Mouse (Mus musculus) heart, embryonic 16.5 days (tissue): ENCODE results near the gene Gramd1a. TPM values are rescaled to one million over a fixed set of nuclear protein-coding genes. Genes with fewer than 3 reads are reported as not detected.

Experiments used
- ATAC-seq: fragments of 200-750 bp; cut with Nextera tagmentation; replicated peaks from 2 replicates; pipeline ENCODE4 v1.8.0; 2017; ENCODE audit warnings: moderate number of reproducible peaks; ENCODE audit not compliant: insufficient read depth, low FRiP score; ENCODE audit errors: extremely low read depth
- H3K27ac ChIP-seq: fragments of 300-500 bp; sonication (generic); 2 replicates; pipeline ENCODE4 v1.5.1; 2014; ENCODE audit warnings: mild to moderate bottlenecking, low read length, control low read depth, moderate library complexity
- H3K27me3 ChIP-seq: fragments of 300-500 bp; sonication (generic); 2 replicates; pipeline ENCODE4 v1.6.1; 2014; ENCODE audit warnings: low read length, mixed read lengths; ENCODE audit not compliant: control insufficient read depth, insufficient read depth
- H3K36me3 ChIP-seq: fragments of 300-500 bp; sonication (generic); 2 replicates; pipeline ENCODE4 v1.6.1; 2014; ENCODE audit not compliant: control insufficient read depth, insufficient read depth
- H3K4me1 ChIP-seq: fragments of 300-500 bp; sonication (generic); 2 replicates; pipeline ENCODE4 v1.6.1; 2014; ENCODE audit warnings: low read length, mixed read lengths; ENCODE audit not compliant: control insufficient read depth, insufficient read depth
- H3K4me2 ChIP-seq: fragments of 300-500 bp; sonication (generic); 2 replicates; pipeline ENCODE4 v1.6.1; 2014; ENCODE audit warnings: low read depth, mild to moderate bottlenecking, control low read depth, low read length
- H3K4me3 ChIP-seq: fragments of 300-500 bp; sonication (generic); 2 replicates; pipeline ENCODE4 v1.5.1; 2014; ENCODE audit warnings: mild to moderate bottlenecking, control low read depth, low read length
- H3K9ac ChIP-seq: fragments of 300-500 bp; sonication (generic); 2 replicates; pipeline ENCODE4 v1.6.1; 2014; ENCODE audit warnings: low read length, control low read depth
- H3K9me3 ChIP-seq: fragments of 300-500 bp; sonication (generic); replicated peaks from 2 replicates; pipeline ENCODE4 v1.6.1; 2016; ENCODE audit warnings: low read length; ENCODE audit not compliant: control insufficient read depth
- WGBS: fragments of 180-500 bp; shearing (Covaris S2); extraction: QIAGEN DNeasy Blood & Tissue Kit; methylation state at CpG from one replicate; pipeline ENCODE4 v1.1.7; 2014; 5-methylcytosine and 5-hydroxymethylcytosine counted together
- polyA plus RNA-seq: library from polyadenylated mRNA; unstranded; fragments of >200 nt; fragmentation: Nextera tagmentation; extraction: Ambion mirVana; gene quantifications from 2 replicates; pipeline ENCODE4 v1.2.1, GENCODE M21; 2015

Gramd1a gene
- polyA plus RNA-seq, 1 experiment from 2014 or later = 53.1 TPM

DNA sequence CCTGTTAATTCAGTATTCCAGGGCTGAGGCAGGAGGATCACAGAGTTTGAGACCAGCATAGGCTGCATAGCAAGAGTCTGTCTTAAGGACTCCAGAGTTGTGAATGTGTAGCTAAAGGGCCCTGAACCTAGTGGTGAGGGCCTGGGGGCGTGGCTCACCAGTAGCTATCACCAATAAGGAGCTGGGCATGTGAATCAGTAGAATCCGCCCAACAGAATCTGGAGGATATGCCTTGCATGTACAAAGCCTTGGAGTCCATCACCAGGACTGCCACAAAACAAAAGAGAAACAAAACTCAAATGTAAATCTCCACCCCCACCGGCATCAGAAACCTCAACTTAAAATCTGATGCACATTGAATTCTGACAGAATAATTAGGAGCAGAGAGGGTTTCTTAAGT, 7.6 kb downstream of the Gramd1a start:
- Histone ChIP-seq H3K9me3 (no peaks in the 10 kb centered on the region), H3K36me3 (peaks cover 7% of the 10 kb centered on the region), H3K4me2 (peak overlapping the region; percentile 71; the same call in 1 of the 2 replicates), H3K4me1 (peaks cover 32% of the 10 kb centered on the region), H3K27me3 (no peaks in the 10 kb centered on the region), H3K9ac (peak overlapping the region; percentile 51; the same call in 1 of the 2 replicates), H3K4me3 (no peak overlapping the region), H3K27ac (peak overlapping the region; percentile 63; the same call in 1 of the 2 replicates)
- no peak for ATAC-seq
- 76% methylated on average over 3 of the region's 3 CpGs for WGBS

DNA sequence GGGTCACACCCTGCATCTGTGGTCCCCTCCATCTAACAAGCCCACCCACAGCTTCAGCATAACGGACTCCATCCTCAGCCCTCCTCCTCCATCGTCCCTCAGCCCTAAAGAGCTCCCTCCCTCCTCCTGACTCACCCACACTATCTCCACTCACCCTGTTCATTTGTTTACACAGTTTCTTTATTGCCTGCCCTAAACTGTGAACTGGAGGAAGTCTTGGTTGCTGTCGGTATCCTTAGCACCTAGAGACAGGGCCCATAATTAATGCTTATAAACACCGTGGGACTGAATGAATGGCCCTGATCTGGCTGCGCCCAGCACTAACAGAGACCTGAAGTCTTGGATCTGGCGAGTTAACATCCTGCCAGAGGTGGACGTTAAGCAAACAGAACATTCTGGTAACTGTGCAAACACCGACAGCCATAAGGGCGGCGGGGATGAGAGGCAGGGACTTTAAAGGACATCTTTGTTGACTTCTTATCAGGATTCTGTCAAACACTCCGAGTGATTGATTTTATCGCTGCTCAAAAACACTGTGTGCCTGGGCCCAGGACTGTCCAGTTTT, 10.0 kb downstream of the Gramd1a start:
- Histone ChIP-seq H3K4me1 (peaks cover 25% of the 10 kb centered on the region), H3K9me3 (no peaks in the 10 kb centered on the region), H3K27ac (no peak overlapping the region), H3K36me3 (peaks cover 29% of the 10 kb centered on the region), H3K27me3 (no peaks in the 10 kb centered on the region), H3K4me3 (no peak overlapping the region), H3K9ac (no peak overlapping the region), H3K4me2 (no peak overlapping the region)
- no peak for ATAC-seq
- WGBS = 44% methylated on average over 12 of the region's 12 CpGs

DNA sequence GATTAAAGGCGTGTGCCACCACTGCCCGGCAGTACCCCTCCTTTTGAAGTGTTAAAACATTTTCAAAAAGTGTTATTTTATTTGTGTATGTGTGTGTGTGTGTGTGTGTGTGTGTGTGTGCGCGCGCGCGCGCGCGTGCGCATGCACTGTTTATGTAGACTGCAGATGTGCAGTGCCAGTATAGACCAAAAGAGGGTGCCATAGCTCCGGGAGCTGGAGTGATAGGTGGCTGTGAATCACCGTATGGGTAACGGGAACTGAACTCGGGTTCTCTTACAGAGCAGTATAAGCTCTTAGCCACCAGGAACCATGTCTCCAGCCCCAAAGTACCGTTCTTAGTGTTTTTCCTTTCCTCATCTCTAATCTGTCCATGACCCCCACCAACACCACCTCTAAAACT, 10.8 kb downstream of the Gramd1a start:
- Histone ChIP-seq H3K4me2 (no peak overlapping the region), H3K4me3 (no peak overlapping the region), H3K27ac (no peak overlapping the region), H3K36me3 (peaks cover 32% of the 10 kb centered on the region), H3K27me3 (no peaks in the 10 kb centered on the region), H3K9me3 (no peaks in the 10 kb centered on the region), H3K4me1 (peaks cover 30% of the 10 kb centered on the region), H3K9ac (no peak overlapping the region)
- ATAC-seq = no peak
- 97% methylated on average over 16 of the region's 16 CpGs for WGBS

DNA sequence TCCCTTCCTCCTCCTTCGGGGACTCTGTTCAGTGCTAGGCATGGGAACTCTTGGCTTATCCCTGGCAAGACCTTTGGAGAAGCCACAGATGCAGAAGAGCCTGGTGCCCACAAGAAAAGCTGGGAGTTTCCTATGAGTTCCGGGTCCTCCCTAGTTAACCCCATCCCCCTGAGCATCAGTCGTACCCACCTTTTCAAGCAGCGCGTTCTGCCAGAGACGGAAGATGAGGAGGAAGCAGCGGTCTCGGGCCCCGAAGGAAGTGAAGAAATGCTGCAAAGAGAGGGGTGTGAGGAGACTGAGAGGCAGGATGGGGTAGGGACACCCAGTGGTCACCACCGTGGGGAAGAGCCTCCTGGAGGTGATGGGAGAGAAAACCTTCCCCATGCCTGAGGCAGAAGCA, 14.8 kb downstream of the Gramd1a start:
- Histone ChIP-seq H3K27ac (no peak overlapping the region), H3K4me2 (no peak overlapping the region), H3K9me3 (no peaks in the 10 kb centered on the region), H3K27me3 (no peaks in the 10 kb centered on the region), H3K4me3 (no peak overlapping the region), H3K9ac (no peak overlapping the region), H3K36me3 (peaks cover 67% of the 10 kb centered on the region), H3K4me1 (peaks cover 7% of the 10 kb centered on the region)
- no peak for ATAC-seq
- 90% methylated on average over 10 of the region's 10 CpGs for WGBS

DNA sequence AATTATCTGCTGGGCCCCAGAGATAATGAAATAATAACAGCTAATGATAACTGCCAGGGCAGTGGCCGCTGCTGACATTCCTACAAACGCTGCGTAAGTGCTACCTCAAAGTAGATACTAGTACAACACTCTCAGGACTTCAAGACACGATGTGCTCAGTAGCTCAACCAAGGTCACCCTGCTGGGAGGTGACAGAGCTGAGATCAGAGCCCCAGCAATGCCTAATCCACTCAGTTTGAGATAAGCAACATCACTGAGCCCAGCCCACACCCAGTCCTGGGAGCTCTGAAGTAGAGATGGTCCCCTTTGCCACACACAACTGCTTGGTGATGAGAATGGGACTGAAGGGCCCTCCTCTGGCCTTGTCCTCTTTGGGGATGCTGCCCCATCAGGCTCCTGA, 15.4 kb downstream of the Gramd1a start:
- peaks cover 7% of the 10 kb centered on the region for H3K4me1 ChIP-seq
- ATAC-seq = peak; percentile 62
- H3K4me3 ChIP-seq = no peak overlapping the region
- H3K9ac ChIP-seq = no peak overlapping the region
- H3K9me3 ChIP-seq = no peaks in the 10 kb centered on the region
- H3K4me2 ChIP-seq = no peak overlapping the region
- H3K27ac ChIP-seq = peak overlapping the region; percentile 66
- peaks cover 73% of the 10 kb centered on the region for H3K36me3 ChIP-seq
- WGBS = 38% methylated on average over 4 of the region's 4 CpGs
- no peaks in the 10 kb centered on the region for H3K27me3 ChIP-seq

DNA sequence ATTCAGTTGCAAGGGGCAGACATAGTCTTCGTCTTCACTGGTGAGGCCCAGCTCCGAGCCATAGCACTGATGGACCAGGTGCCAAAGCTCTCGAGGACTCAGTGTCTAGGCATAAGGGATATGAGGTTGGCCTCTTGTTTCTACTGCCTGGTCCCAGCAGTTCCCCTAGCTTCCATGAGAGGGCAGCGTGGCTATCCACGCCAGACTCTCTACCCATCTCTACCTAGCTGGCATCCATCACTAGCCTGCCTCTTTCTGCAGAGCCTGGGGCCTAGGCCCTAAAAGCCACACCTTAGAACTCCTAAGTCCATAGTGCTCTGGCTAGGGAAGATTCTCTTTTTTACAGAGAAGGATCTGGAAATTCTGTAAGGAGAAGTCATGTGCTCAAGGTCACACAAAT, 15.9 kb downstream of the Gramd1a start:
- H3K36me3 ChIP-seq = peaks cover 79% of the 10 kb centered on the region
- peak; percentile 67 for ATAC-seq
- WGBS = 62% methylated on average over 5 of the region's 5 CpGs
- no peak overlapping the region for H3K4me2 ChIP-seq
- no peaks in the 10 kb centered on the region for H3K27me3 ChIP-seq
- H3K4me1 ChIP-seq = peaks cover 7% of the 10 kb centered on the region
- no peak overlapping the region for H3K9ac ChIP-seq
- peak overlapping the region; percentile 66 for H3K27ac ChIP-seq
- H3K4me3 ChIP-seq = no peak overlapping the region
- no peaks in the 10 kb centered on the region for H3K9me3 ChIP-seq

DNA sequence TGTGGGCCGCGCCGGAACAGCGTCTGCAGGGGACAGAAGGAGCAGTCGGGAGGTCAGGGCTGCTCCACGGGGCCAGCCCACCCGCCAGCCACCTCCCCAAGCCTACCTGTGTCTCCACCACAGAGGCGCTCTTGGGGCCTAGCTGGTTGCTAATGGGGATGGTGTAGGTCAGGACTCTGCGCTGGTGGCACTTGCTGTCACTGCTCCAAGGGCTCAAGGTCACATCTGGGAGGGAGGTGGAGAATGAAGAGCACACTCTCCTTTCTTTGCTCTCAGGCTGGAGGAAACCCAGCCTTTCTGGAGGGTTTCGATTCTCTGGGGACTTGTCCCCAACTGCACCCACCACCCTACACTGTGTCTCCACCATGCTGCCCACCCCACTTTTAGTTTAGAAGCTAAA, 20.0 kb downstream of the Gramd1a start:
- Histone ChIP-seq H3K4me1 (peaks cover 7% of the 10 kb centered on the region), H3K27me3 (no peaks in the 10 kb centered on the region), H3K9me3 (no peaks in the 10 kb centered on the region), H3K4me3 (no peak overlapping the region), H3K4me2 (no peak overlapping the region), H3K27ac (no peak overlapping the region), H3K36me3 (peaks cover 83% of the 10 kb centered on the region), H3K9ac (no peak overlapping the region)
- no peak for ATAC-seq
- 93% methylated on average over 10 of the region's 10 CpGs for WGBS

DNA sequence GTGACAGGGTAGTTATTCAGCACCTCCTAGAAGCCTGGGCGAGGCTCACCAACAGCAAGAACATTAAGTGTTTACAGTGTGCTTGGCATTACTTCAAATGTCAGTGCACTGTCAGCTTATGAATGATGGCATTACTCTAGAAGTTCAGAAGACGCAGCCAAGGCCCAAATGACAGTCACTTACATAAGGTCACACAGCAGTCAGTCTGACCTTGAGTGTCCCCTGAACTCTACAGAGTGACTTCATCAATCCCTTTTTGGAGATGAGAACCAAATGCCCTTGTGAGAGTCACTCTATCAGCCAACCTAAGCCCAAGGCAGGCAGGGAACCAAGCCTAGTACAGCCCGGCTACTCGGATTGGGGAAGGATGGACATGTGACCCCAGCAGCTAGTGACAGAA, 23.8 kb downstream of the Gramd1a start:
- H3K9me3 ChIP-seq = no peaks in the 10 kb centered on the region
- H3K27me3 ChIP-seq = peaks cover 2% of the 10 kb centered on the region
- no peak overlapping the region for H3K4me3 ChIP-seq
- no peak overlapping the region for H3K4me2 ChIP-seq
- peaks cover 75% of the 10 kb centered on the region for H3K36me3 ChIP-seq
- H3K4me1 ChIP-seq = peaks cover 7% of the 10 kb centered on the region
- no peak overlapping the region for H3K9ac ChIP-seq
- no peak for ATAC-seq
- WGBS = 82% methylated on average over 4 of the region's 4 CpGs
- H3K27ac ChIP-seq = no peak overlapping the region

DNA sequence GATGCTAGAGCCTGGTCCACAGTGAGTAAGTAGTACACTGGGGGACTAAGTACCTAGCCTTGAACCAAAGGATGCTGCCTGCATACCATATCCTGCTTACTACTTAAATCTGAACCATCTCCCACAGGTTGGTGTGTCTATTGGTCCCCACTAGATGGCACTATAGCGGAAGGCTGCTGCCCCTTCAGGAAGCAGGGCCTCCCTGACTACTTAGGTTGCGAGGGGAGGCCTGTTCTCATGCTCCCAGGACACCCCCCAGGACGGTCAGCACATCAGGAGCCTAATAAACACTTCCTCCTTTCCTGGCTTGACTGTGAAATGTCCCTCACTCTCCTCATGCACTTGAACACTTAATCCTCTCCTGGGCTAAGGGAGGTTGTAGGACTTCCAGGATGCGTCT, 24.9 kb downstream of the Gramd1a start:
- peaks cover 10% of the 10 kb centered on the region for H3K4me1 ChIP-seq
- ATAC-seq = 0 out of 2 replicates have a peak, but pooled peaks have one; percentile 25
- no peak overlapping the region for H3K4me3 ChIP-seq
- no peak overlapping the region for H3K9ac ChIP-seq
- no peaks in the 10 kb centered on the region for H3K9me3 ChIP-seq
- WGBS = 34% methylated on average over 4 of the region's 4 CpGs
- peaks cover 10% of the 10 kb centered on the region for H3K27me3 ChIP-seq
- no peak overlapping the region for H3K27ac ChIP-seq
- no peak overlapping the region for H3K4me2 ChIP-seq
- peaks cover 64% of the 10 kb centered on the region for H3K36me3 ChIP-seq
